Mouse (Mus musculus): Measurements from ENCODE around the gene Zfp281. TPM values are rescaled to one million over a fixed set of nuclear protein-coding genes. Genes with fewer than 3 reads are reported as not detected.

Gene Zfp281
- polyA plus RNA-seq, 2 experiments = 2.9 to 6.7 TPM

- peaks cover 0 to 9% of the 10 kb centered on the region in 2 experiments; a peak in 2 of 4 replicates for H3K4me1 ChIP-seq (replicated peaks; ENCODE audit: control insufficient read depth in 2 of 2, insufficient read depth in 2 of 2, low read length in 1 of 2)
- H3K4me3 ChIP-seq (ENCODE audit: insufficient read depth in 1 of 2, low read depth in 2 of 2, low read length in 2 of 2) = no peak overlapping the region
- 9% methylated on average over 6 of the region's 6 CpGs for WGBS (ENCODE audit: insufficient replicate concordance)
- H3K36me3 ChIP-seq (replicated peaks; ENCODE audit: control insufficient read depth, insufficient read depth, low read depth) = no peaks in the 10 kb centered on the region
- no peak for TF ChIP-seq CTCF (IDR thresholded peaks at IDR 0.05; ENCODE audit: low read depth)
- DNase-seq (ENCODE audit: low read depth in 3 of 3, low spot score in 3 of 3) = no peak
- no peaks in the 10 kb centered on the region for H3K9me3 ChIP-seq (ENCODE audit: control insufficient read depth, low read length)
- no peak overlapping the region for H3K4me2 ChIP-seq (ENCODE audit: low read depth)
- no peak overlapping the region for H3K9ac ChIP-seq (replicated peaks)
- no peak overlapping the region for H3K27ac ChIP-seq
- H3K27me3 ChIP-seq (ENCODE audit: control insufficient read depth, insufficient read depth, low read length) = no peaks in the 10 kb centered on the region
- ATAC-seq (ENCODE audit: insufficient read depth) = no peak
Observed at GRCm38 (mm10) chr1:136635644-136636043, 10.9 kb downstream of the Zfp281 start.

DNA sequence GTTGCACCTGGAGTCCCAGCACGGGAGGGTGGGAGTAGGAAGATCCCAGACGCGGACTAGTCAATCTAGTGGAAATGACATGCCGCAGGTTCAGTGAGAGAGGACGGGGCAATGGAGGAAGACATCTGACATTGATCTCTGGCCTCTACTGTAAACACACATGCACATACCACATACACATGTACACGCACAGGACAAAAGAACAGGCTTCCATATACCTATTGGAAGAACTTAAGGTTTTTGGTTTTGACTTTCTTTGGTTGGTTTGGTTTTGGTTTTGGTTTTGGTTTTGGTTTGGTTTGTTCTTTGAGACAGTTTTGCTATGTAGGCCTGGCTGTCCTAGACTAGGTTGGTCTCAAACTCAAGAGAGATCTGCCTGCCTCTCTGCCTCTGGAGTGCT, 12.2 kb downstream of the Zfp281 start:
- H3K27ac ChIP-seq = no peak overlapping the region
- H3K4me2 ChIP-seq (ENCODE audit: low read depth) = no peak overlapping the region
- H3K4me1 ChIP-seq (replicated peaks; ENCODE audit: control insufficient read depth in 2 of 2, insufficient read depth in 2 of 2, low read length in 1 of 2) = peaks cover 0 to 9% of the 10 kb centered on the region in 2 experiments; a peak in 2 of 4 replicates
- H3K27me3 ChIP-seq (ENCODE audit: control insufficient read depth, insufficient read depth, low read length) = no peaks in the 10 kb centered on the region
- DNase-seq (ENCODE audit: low read depth in 3 of 3, low spot score in 3 of 3) (no peak), ATAC-seq (ENCODE audit: insufficient read depth) (no peak)
- no peaks in the 10 kb centered on the region for H3K9me3 ChIP-seq (ENCODE audit: control insufficient read depth, low read length)
- H3K9ac ChIP-seq (replicated peaks) = no peak overlapping the region
- WGBS (ENCODE audit: insufficient replicate concordance) = 78% methylated on average over 6 of the region's 6 CpGs
- H3K36me3 ChIP-seq (replicated peaks; ENCODE audit: control insufficient read depth, insufficient read depth, low read depth) = no peaks in the 10 kb centered on the region
- H3K4me3 ChIP-seq (ENCODE audit: insufficient read depth in 1 of 2, low read depth in 2 of 2, low read length in 2 of 2) = no peak overlapping the region
- TF ChIP-seq CTCF (IDR thresholded peaks at IDR 0.05; ENCODE audit: low read depth) (no peak), EP300 (IDR thresholded peaks at IDR 0.05; ENCODE audit: low read depth) (no peak)

DNA sequence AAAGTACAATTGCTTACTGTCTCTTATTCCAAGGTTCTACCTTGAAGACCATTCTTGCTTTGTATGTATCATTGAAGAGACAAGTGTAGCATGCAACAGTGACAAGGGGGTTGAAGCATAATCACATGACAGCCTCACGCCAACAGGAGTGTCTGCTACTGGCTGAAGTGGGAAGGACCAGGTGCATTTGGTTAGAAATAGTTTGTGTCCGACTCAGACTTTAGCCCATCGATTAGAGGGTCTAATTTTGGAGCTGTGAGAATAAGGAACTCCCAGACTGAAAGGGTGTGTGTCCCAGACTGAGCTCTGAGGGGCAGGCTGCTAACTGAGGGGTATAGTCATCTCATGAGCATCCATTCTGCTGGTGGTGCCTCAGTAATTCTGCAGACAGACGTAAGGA, 13.0 kb downstream of the Zfp281 start:
- DNase-seq (ENCODE audit: low read depth in 3 of 3, low spot score in 3 of 3) (no peak), ATAC-seq (ENCODE audit: insufficient read depth) (no peak)
- no peak overlapping the region for H3K27ac ChIP-seq
- H3K9me3 ChIP-seq (ENCODE audit: control insufficient read depth, low read length) = no peaks in the 10 kb centered on the region
- no peak overlapping the region for H3K4me3 ChIP-seq (ENCODE audit: insufficient read depth in 1 of 2, low read depth in 2 of 2, low read length in 2 of 2)
- H3K27me3 ChIP-seq (ENCODE audit: control insufficient read depth, insufficient read depth, low read length) = no peaks in the 10 kb centered on the region
- TF ChIP-seq CTCF (IDR thresholded peaks at IDR 0.05; ENCODE audit: low read depth) = no peak
- TF ChIP-seq EP300 (IDR thresholded peaks at IDR 0.05; ENCODE audit: low read depth) = no peak
- no peak overlapping the region for H3K4me2 ChIP-seq (ENCODE audit: low read depth)
- peaks cover 0 to 9% of the 10 kb centered on the region in 2 experiments; a peak in 2 of 4 replicates for H3K4me1 ChIP-seq (replicated peaks; ENCODE audit: control insufficient read depth in 2 of 2, insufficient read depth in 2 of 2, low read length in 1 of 2)
- no peaks in the 10 kb centered on the region for H3K36me3 ChIP-seq (replicated peaks; ENCODE audit: control insufficient read depth, insufficient read depth, low read depth)
- 69% methylated on average over 4 of the region's 4 CpGs for WGBS (ENCODE audit: insufficient replicate concordance)
- no peak overlapping the region for H3K9ac ChIP-seq (replicated peaks)

GRCm38 (mm10) chr1:136638211-136638610, 13.5 kb downstream of the Zfp281 start:
- H3K4me1 ChIP-seq (replicated peaks; ENCODE audit: control insufficient read depth in 2 of 2, insufficient read depth in 2 of 2, low read length in 1 of 2) = peaks cover 0 to 9% of the 10 kb centered on the region in 2 experiments; a peak in 2 of 4 replicates
- no peaks in the 10 kb centered on the region for H3K9me3 ChIP-seq (ENCODE audit: control insufficient read depth, low read length)
- H3K36me3 ChIP-seq (replicated peaks; ENCODE audit: control insufficient read depth, insufficient read depth, low read depth) = no peaks in the 10 kb centered on the region
- ATAC-seq (ENCODE audit: insufficient read depth) (no peak), DNase-seq (ENCODE audit: low read depth in 3 of 3, low spot score in 3 of 3) (no peak)
- H3K27me3 ChIP-seq (ENCODE audit: control insufficient read depth, insufficient read depth, low read length) = no peaks in the 10 kb centered on the region
- H3K4me2 ChIP-seq (ENCODE audit: low read depth) = no peak overlapping the region
- 65% methylated on average over 7 of the region's 7 CpGs for WGBS (ENCODE audit: insufficient replicate concordance)
- H3K9ac ChIP-seq (replicated peaks) = no peak overlapping the region
- TF ChIP-seq CTCF (IDR thresholded peaks at IDR 0.05; ENCODE audit: low read depth) = no peak
- TF ChIP-seq EP300 (IDR thresholded peaks at IDR 0.05; ENCODE audit: low read depth) = no peak
- H3K27ac ChIP-seq = no peak overlapping the region
- H3K4me3 ChIP-seq (ENCODE audit: insufficient read depth in 1 of 2, low read depth in 2 of 2, low read length in 2 of 2) = no peak overlapping the region

DNA sequence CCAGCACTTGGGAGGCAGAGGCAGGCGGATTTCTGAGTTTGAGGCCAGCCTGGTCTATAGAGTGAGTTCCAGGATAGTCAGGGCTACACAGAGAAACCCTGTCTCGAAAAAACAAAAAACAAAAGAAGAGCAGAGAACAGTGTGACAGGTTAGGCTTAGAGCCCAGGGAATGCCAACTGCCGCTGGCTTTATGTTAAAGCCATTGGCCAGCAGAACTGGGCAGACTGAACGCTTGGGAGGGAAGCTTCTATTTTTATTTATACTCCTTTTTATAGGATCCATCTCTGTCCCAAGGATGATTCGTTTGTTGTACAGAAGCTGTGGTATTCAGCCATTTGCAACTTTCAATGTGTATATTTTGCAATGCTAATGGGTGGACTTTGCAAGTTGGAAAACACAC, 14.0 kb downstream of the Zfp281 start:
- Histone ChIP-seq H3K9ac (replicated peaks) (no peak overlapping the region), H3K9me3 (ENCODE audit: control insufficient read depth, low read length) (no peaks in the 10 kb centered on the region), H3K27me3 (ENCODE audit: control insufficient read depth, insufficient read depth, low read length) (no peaks in the 10 kb centered on the region), H3K36me3 (replicated peaks; ENCODE audit: control insufficient read depth, insufficient read depth, low read depth) (no peaks in the 10 kb centered on the region), H3K27ac (no peak overlapping the region), H3K4me2 (ENCODE audit: low read depth) (no peak overlapping the region), H3K4me1 (replicated peaks; ENCODE audit: control insufficient read depth in 2 of 2, insufficient read depth in 2 of 2, low read length in 1 of 2) (peaks cover 0 to 9% of the 10 kb centered on the region in 2 experiments; a peak in 2 of 4 replicates), H3K4me3 (ENCODE audit: insufficient read depth in 1 of 2, low read depth in 2 of 2, low read length in 2 of 2) (no peak overlapping the region)
- DNase-seq (ENCODE audit: low read depth in 3 of 3, low spot score in 3 of 3) (no peak), ATAC-seq (ENCODE audit: insufficient read depth) (no peak)
- TF ChIP-seq EP300 (IDR thresholded peaks at IDR 0.05; ENCODE audit: low read depth) = no peak
- TF ChIP-seq CTCF (IDR thresholded peaks at IDR 0.05; ENCODE audit: low read depth) = no peak
- 64% methylated on average over 5 of the region's 5 CpGs for WGBS (ENCODE audit: insufficient replicate concordance)

Data from liver, embryonic 14.5 days (tissue).